Mouse (Mus musculus) liver, embryonic 16.5 days (tissue): ENCODE results near the gene App. TPM values are rescaled to one million over a fixed set of nuclear protein-coding genes. Genes with fewer than 3 reads are reported as not detected.

Experiments used
- ATAC-seq: fragments of 200-750 bp; cut with Nextera tagmentation; 2 replicates; pipeline ENCODE4 v1.8.0; 2017; ENCODE audit warnings: low read depth, mild to moderate bottlenecking, moderate number of reproducible peaks, moderate library complexity
- H3K27ac ChIP-seq: fragments of 300-500 bp; sonication (generic); 2 replicates; pipeline ENCODE4 v1.5.1; 2014; ENCODE audit warnings: mild to moderate bottlenecking, low read length
- H3K27me3 ChIP-seq: fragments of 300-500 bp; sonication (generic); 2 replicates; pipeline ENCODE4 v1.6.1; 2014; ENCODE audit warnings: low read depth, low read length, mixed read lengths; ENCODE audit not compliant: control insufficient read depth, insufficient read depth
- H3K36me3 ChIP-seq: fragments of 300-500 bp; sonication (generic); 2 replicates; pipeline ENCODE4 v1.6.1; 2014; ENCODE audit warnings: mild to moderate bottlenecking; ENCODE audit not compliant: control insufficient read depth, insufficient read depth
- H3K4me1 ChIP-seq: fragments of 300-500 bp; sonication (generic); 2 replicates; pipeline ENCODE4 v1.6.1; 2014; ENCODE audit warnings: low read depth, low read length, mixed read lengths; ENCODE audit not compliant: control insufficient read depth
- H3K4me2 ChIP-seq: fragments of 300-500 bp; sonication (generic); 2 replicates; pipeline ENCODE4 v1.6.1; 2014; ENCODE audit warnings: low read depth, low read length, mixed read lengths
- H3K4me3 ChIP-seq: fragments of 300-500 bp; sonication (generic); 2 replicates; pipeline ENCODE4 v1.5.1; 2014; ENCODE audit warnings: low read depth, mild to moderate bottlenecking, low read length
- H3K9ac ChIP-seq: fragments of 300-500 bp; sonication (generic); 2 replicates; pipeline ENCODE4 v1.6.1; 2014; ENCODE audit warnings: low read depth, low read length
- H3K9me3 ChIP-seq: fragments of 300-500 bp; sonication (generic); replicated peaks from 2 replicates; pipeline ENCODE4 v1.6.1; 2016; ENCODE audit warnings: low read length; ENCODE audit not compliant: control insufficient read depth
- WGBS: fragments of 180-500 bp; shearing (Covaris S2); extraction: QIAGEN DNeasy Blood & Tissue Kit; methylation state at CpG from one replicate; pipeline ENCODE4 v1.1.7; 2014; ENCODE audit not compliant: insufficient replicate concordance; 5-methylcytosine and 5-hydroxymethylcytosine counted together
- polyA plus RNA-seq: library from polyadenylated mRNA; unstranded; fragments of >200 nt; fragmentation: Nextera tagmentation; extraction: Ambion mirVana; gene quantifications from 2 replicates; pipeline ENCODE4 v1.2.1, GENCODE M21; 2015

Gene App
- polyA plus RNA-seq, 1 experiment from 2014 or later: 19.9 TPM

GRCm38 (mm10) chr16:84966096-84966495, 207.5 kb downstream of the App start:
- Histone ChIP-seq H3K9me3 (no peaks in the 10 kb centered on the region), H3K4me3 (no peak overlapping the region), H3K27me3 (no peaks in the 10 kb centered on the region), H3K9ac (no peak overlapping the region), H3K4me2 (no peak overlapping the region), H3K36me3 (no peaks in the 10 kb centered on the region), H3K27ac (no peak overlapping the region), H3K4me1 (no peaks in the 10 kb centered on the region)
- 76% methylated on average over 13 of the region's 13 CpGs for WGBS
- no peak for ATAC-seq

DNA sequence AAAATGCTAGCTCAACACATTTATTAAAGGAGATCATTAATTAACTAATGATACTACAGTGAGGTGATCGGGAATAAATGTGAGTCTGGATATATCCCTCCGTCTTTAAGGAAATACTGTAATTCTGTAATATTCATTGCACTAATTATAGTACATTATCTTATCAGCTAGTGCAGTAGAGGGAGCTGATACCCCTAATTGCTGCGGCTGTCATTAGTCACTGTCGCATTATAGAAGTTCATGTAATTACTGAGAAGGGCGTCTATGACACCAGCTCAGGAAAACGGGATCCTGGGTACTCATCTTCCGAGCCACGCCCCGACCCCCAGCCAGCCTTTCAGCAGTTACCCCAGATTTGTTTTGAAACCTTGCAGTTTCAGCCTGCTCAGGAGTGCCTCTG, 209.6 kb downstream of the App start:
- Histone ChIP-seq H3K4me2 (no peak overlapping the region), H3K27ac (no peak overlapping the region), H3K4me3 (no peak overlapping the region), H3K36me3 (no peaks in the 10 kb centered on the region), H3K4me1 (no peaks in the 10 kb centered on the region), H3K9ac (no peak overlapping the region), H3K27me3 (no peaks in the 10 kb centered on the region), H3K9me3 (no peaks in the 10 kb centered on the region)
- WGBS: 67% methylated on average over 9 of the region's 9 CpGs
- ATAC-seq: no peak

DNA sequence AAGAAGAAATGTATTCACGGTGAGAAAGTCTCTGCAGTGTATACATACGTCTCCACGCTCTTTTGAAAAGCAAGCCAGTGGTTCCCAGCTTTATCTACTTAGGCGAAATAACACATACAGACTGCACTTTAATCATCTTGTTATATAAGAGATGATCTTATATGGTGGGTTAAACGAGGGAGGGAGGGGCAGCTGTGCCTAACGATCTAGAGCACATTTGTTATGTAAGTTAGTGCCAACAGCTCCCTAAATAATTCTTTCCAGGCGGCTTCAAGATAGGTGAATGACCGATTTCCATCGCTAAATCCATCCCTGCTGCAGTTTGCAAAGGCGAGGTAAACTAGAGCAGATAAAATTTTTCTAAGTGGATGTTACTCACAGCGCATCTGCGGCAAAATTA, 210.0 kb downstream of the App start:
- H3K36me3 ChIP-seq: no peaks in the 10 kb centered on the region
- H3K27me3 ChIP-seq: no peaks in the 10 kb centered on the region
- H3K4me3 ChIP-seq: no peak overlapping the region
- H3K4me2 ChIP-seq: no peak overlapping the region
- WGBS: 76% methylated on average over 12 of the region's 12 CpGs
- H3K9ac ChIP-seq: no peak overlapping the region
- H3K9me3 ChIP-seq: no peaks in the 10 kb centered on the region
- H3K4me1 ChIP-seq: no peaks in the 10 kb centered on the region
- no peak overlapping the region for H3K27ac ChIP-seq
- ATAC-seq: no peak

- Histone ChIP-seq H3K9me3 (no peaks in the 10 kb centered on the region), H3K27ac (no peak overlapping the region), H3K4me1 (no peaks in the 10 kb centered on the region), H3K4me2 (no peak overlapping the region), H3K4me3 (no peak overlapping the region), H3K9ac (no peak overlapping the region), H3K36me3 (no peaks in the 10 kb centered on the region), H3K27me3 (no peaks in the 10 kb centered on the region)
- no peak for ATAC-seq
- WGBS: 51% methylated on average over 6 of the region's 6 CpGs
Measured at GRCm38 (mm10) chr16:84957253-84957652, 216.3 kb downstream of the App start.

GRCm38 (mm10) chr16:84956690-84957089, 216.9 kb downstream of the App start:
- Histone ChIP-seq H3K4me1 (no peaks in the 10 kb centered on the region), H3K9me3 (no peaks in the 10 kb centered on the region), H3K9ac (no peak overlapping the region), H3K4me3 (no peak overlapping the region), H3K4me2 (no peak overlapping the region), H3K27me3 (no peaks in the 10 kb centered on the region), H3K27ac (no peak overlapping the region), H3K36me3 (no peaks in the 10 kb centered on the region)
- no peak for ATAC-seq
- WGBS: 68% methylated on average over 2 of the region's 2 CpGs

- Histone ChIP-seq H3K27ac (no peak overlapping the region), H3K27me3 (no peaks in the 10 kb centered on the region), H3K4me1 (no peaks in the 10 kb centered on the region), H3K4me2 (no peak overlapping the region), H3K9ac (no peak overlapping the region), H3K36me3 (no peaks in the 10 kb centered on the region), H3K9me3 (no peaks in the 10 kb centered on the region), H3K4me3 (no peak overlapping the region)
- WGBS: 68% methylated on average over 1 of the region's 1 CpGs
- no peak for ATAC-seq
Measured at GRCm38 (mm10) chr16:84955840-84956239, 217.7 kb downstream of the App start.

- H3K9me3 ChIP-seq: no peaks in the 10 kb centered on the region
- H3K4me1 ChIP-seq: no peaks in the 10 kb centered on the region
- no peak overlapping the region for H3K9ac ChIP-seq
- peak; percentile 55; the same call in 1 of the 2 replicates for ATAC-seq
- no peak overlapping the region for H3K27ac ChIP-seq
- no peaks in the 10 kb centered on the region for H3K27me3 ChIP-seq
- H3K4me3 ChIP-seq: no peak overlapping the region
- WGBS: 34% methylated on average over 26 of the region's 26 CpGs
- H3K36me3 ChIP-seq: no peaks in the 10 kb centered on the region
- no peak overlapping the region for H3K4me2 ChIP-seq
Measured at GRCm38 (mm10) chr16:84955204-84955839, 218.2 kb downstream of the App start.

- Histone ChIP-seq H3K36me3 (no peaks in the 10 kb centered on the region), H3K27ac (no peak overlapping the region)
Measured at GRCm38 (mm10) chr16:84931024-84931423, 242.5 kb downstream of the App start.

GRCm38 (mm10) chr16:84927827-84928226, 245.7 kb downstream of the App start:
- no peak overlapping the region for H3K4me2 ChIP-seq
- no peaks in the 10 kb centered on the region for H3K9me3 ChIP-seq
- H3K36me3 ChIP-seq: no peaks in the 10 kb centered on the region
- no peak overlapping the region for H3K9ac ChIP-seq
- H3K4me1 ChIP-seq: no peaks in the 10 kb centered on the region
- H3K27ac ChIP-seq: no peak overlapping the region
- 74% methylated on average over 1 of the region's 1 CpGs for WGBS
- H3K27me3 ChIP-seq: no peaks in the 10 kb centered on the region
- ATAC-seq: no peak
- no peak overlapping the region for H3K4me3 ChIP-seq

More at GRCm38 (mm10) chr16:84931024-84931423, 242.5 kb downstream of the App start:
- H3K9ac ChIP-seq: no peak overlapping the region
- H3K27me3 ChIP-seq: no peaks in the 10 kb centered on the region
- WGBS: 62% methylated on average over 3 of the region's 3 CpGs
- H3K4me2 ChIP-seq: no peak overlapping the region
- H3K4me1 ChIP-seq: no peaks in the 10 kb centered on the region
- H3K4me3 ChIP-seq: no peak overlapping the region
- no peaks in the 10 kb centered on the region for H3K9me3 ChIP-seq
- ATAC-seq: no peak
